Mouse (Mus musculus): ENCODE measurements around the gene Cd96.

DNA sequence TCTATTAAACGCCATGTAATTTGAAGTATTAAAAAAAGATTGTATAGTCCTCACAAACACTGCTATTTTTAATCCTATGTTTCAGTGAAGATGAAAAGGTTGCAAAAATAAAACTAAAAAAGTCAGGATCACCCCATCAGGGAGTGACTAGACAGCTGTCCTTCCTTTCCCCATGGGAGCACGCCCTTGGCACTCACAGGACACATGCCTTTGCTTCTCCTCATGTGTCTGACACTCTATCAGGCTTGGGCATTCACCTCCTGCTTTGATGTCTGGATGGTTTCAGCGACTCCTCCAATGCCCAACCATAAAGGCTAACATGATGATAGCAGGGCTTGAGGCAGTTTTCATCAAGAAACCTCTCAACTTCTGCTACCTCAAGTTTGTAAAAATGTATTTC is 46.9 kb upstream of the Cd96 start:
- TF ChIP-seq NANOG (IDR thresholded peaks at IDR 0.05; ENCODE audit: borderline replicate concordance, low read length) = no peak
- no peak for TF ChIP-seq CTCF (conservative IDR thresholded peaks at IDR 0.05; ENCODE audit: low read length)
